Mouse (Mus musculus) frontal cortex, adult 2 months (tissue): ENCODE results near the gene Wdr62. TPM values are rescaled to one million over a fixed set of nuclear protein-coding genes. Genes with fewer than 3 reads are reported as not detected.

Source experiments
- DNase-seq, 2 experiments: peaks; one replicate each; pipeline ENCODE4 v3.0.0; 2022; ENCODE audit warnings: low spot score in 1 of 2; ENCODE audit errors: extremely low spot score in 1 of 2
- polyA plus RNA-seq: library from polyadenylated mRNA; depleted of rRNA; stranded (reverse); fragments of >200 nt; gene quantifications from 2 replicates; pipeline ENCODE4 v1.2.3, GENCODE M21; 2012

Gene Wdr62
- polyA plus RNA-seq, 1 experiment = 3.9 TPM

- no peak for DNase-seq
Measured at GRCm38 (mm10) chr7:30306083-30306779, 26.0 kb upstream of the Wdr62 start.

GRCm38 (mm10) chr7:30300914-30301313 is 20.7 kb upstream of the Wdr62 start:
- peak in 1 of 2 experiments; percentile 66 for DNase-seq

- no peak for DNase-seq
Measured at GRCm38 (mm10) chr7:30297266-30297665, 17.0 kb upstream of the Wdr62 start.

- no peak for DNase-seq
Measured at GRCm38 (mm10) chr7:30296816-30297215, 16.6 kb upstream of the Wdr62 start.

GRCm38 (mm10) chr7:30295103-30295502 is 14.9 kb upstream of the Wdr62 start:
- peak in 1 of 2 experiments; percentile 28 for DNase-seq

- no peak for DNase-seq
Measured at GRCm38 (mm10) chr7:30294296-30294695, 14.1 kb upstream of the Wdr62 start.

- DNase-seq = peak in 1 of 2 experiments; percentile 53
Measured at GRCm38 (mm10) chr7:30293795-30294194, 13.6 kb upstream of the Wdr62 start.

GRCm38 (mm10) chr7:30291215-30292131 is 11.3 kb upstream of the Wdr62 start, which contains the start of gene Clip3:
Clip3 (plus strand) TSS chr7:30291728.
- peak; percentile 78 to 93 for DNase-seq

GRCm38 (mm10) chr7:30289714-30290399 is 9.6 kb upstream of the Wdr62 start:
- DNase-seq = no peak

GRCm38 (mm10) chr7:30289071-30289713 is 9.0 kb upstream of the Wdr62 start:
- DNase-seq = no peak

- DNase-seq = no peak
Measured at GRCm38 (mm10) chr7:30288046-30288445, 7.8 kb upstream of the Wdr62 start.

- no peak for DNase-seq
Measured at GRCm38 (mm10) chr7:30286701-30287410, 6.6 kb upstream of the Wdr62 start.

- DNase-seq = peak in 1 of 2 experiments; percentile 39
Measured at GRCm38 (mm10) chr7:30282740-30283139, 2.5 kb upstream of the Wdr62 start.

GRCm38 (mm10) chr7:30281522-30281921 is 1.3 kb upstream of the Wdr62 start:
- no peak for DNase-seq

GRCm38 (mm10) chr7:30280670-30281138 is 485 bp upstream of the Wdr62 start:
- DNase-seq = peak; percentile 83 to 88

GRCm38 (mm10) chr7:30279536-30279935 is 683 bp downstream of the Wdr62 start:
- no peak for DNase-seq

- DNase-seq = no peak
Measured at GRCm38 (mm10) chr7:30278911-30279310, 1.3 kb downstream of the Wdr62 start.

GRCm38 (mm10) chr7:30274383-30274782 is 5.8 kb downstream of the Wdr62 start:
- no peak for DNase-seq

GRCm38 (mm10) chr7:30269641-30270040 is 10.6 kb downstream of the Wdr62 start:
- no peak for DNase-seq

- no peak for DNase-seq
Measured at GRCm38 (mm10) chr7:30266780-30267179, 13.4 kb downstream of the Wdr62 start.
